Mouse (Mus musculus): ENCODE data around the gene Hmga1b.

GRCm38 (mm10) chr11:120740981-120741380, 21.6 kb upstream of the Hmga1b start:
- no peak for TF ChIP-seq CTCF (IDR thresholded peaks at IDR 0.05; ENCODE audit: control insufficient read depth, insufficient read depth, insufficient replicate concordance, low read depth, low read length)
- TF ChIP-seq POLR2A (IDR thresholded peaks at IDR 0.05; ENCODE audit: control insufficient read depth, low read depth, low read length): no peak

Data from testis, adult 2 months (tissue).